Mouse (Mus musculus): Measurements from ENCODE around the gene Uba7.

DNA sequence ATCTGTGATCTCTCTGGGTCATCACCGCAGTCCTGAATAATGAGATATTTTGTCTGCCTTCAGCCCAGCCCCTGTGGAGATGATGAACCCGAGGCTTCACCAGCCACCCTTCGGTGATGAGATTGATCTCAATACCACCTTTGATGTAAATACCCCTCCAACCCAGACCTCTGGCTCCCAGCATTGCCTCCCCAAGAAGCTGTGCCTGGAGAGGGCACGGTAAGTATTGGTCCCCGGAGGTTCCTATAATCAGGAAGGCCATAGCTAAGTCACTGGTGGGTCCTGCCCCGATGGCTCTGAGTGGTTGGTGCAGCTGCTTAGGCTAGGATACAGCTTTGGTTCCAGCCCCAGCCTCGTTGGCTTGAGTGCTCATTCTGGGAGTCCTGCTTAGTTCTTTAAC lies 6.8 kb upstream of the Uba7 start:
- no peak for TF ChIP-seq GATA1 (IDR thresholded peaks at IDR 0.05; ENCODE audit: borderline replicate concordance, low read length)
- TF ChIP-seq FLI1 (IDR thresholded peaks at IDR 0.05; ENCODE audit: low read length) = no peak
